Mouse (Mus musculus) ES-E14 (cell line): Measurements from ENCODE around the gene Nhs. TPM values are rescaled to one million over a fixed set of nuclear protein-coding genes. Genes with fewer than 3 reads are reported as not detected.
"Not testable (repeated sequence)": the region's sequence is repeated elsewhere in the genome, so short reads cannot be mapped to it uniquely, and the experiment has no call there.

Experiments
- DNase-seq: peaks from one replicate; pipeline ENCODE4 v3.0.0-alpha.2; 2013; ENCODE audit warnings: low read depth, low spot score
- H3K27ac ChIP-seq: 2 replicates; pipeline ENCODE4 v1.5.1; 2012; ENCODE audit warnings: low read depth, mild to moderate bottlenecking, low read length, moderate library complexity, mixed read lengths; ENCODE audit not compliant: poor library complexity, insufficient read depth, severe bottlenecking
- H3K36me3 ChIP-seq: 2 replicates; pipeline ENCODE4 v1.6.1; 2012; ENCODE audit warnings: mild to moderate bottlenecking, low read length, moderate library complexity, mixed read lengths; ENCODE audit not compliant: control insufficient read depth, poor library complexity, insufficient read depth, severe bottlenecking
- H3K4me1 ChIP-seq, 2 experiments: fragments of 150-350 bp in 1 of 2; sonication (generic) in 1 of 2; 2 replicates each; pipeline ENCODE4 v1.6.1; 2012; ENCODE audit warnings: low read length in 2 of 2, mild to moderate bottlenecking in 1 of 2, mixed read lengths in 1 of 2; ENCODE audit not compliant: control insufficient read depth in 2 of 2, insufficient read depth in 2 of 2, poor library complexity in 1 of 2
- H3K4me3 ChIP-seq, 2 experiments: fragments of 150-350 bp in 1 of 2; sonication (generic) in 1 of 2; 2 replicates each; pipeline ENCODE4 v1.5.1; 2012; ENCODE audit warnings: low read length in 2 of 2, low read depth in 1 of 2, mild to moderate bottlenecking in 1 of 2, mixed read lengths in 1 of 2; ENCODE audit not compliant: insufficient read depth in 1 of 2, poor library complexity in 1 of 2, severe bottlenecking in 1 of 2
- H3K9ac ChIP-seq: 2 replicates; pipeline ENCODE4 v1.6.1; 2012; ENCODE audit warnings: low read depth, mild to moderate bottlenecking, low read length, mixed read lengths; ENCODE audit not compliant: poor library complexity, insufficient read depth, severe bottlenecking
- H3K9me3 ChIP-seq: fragments of 150-350 bp; sonication (generic); 2 replicates; pipeline ENCODE4 v1.6.1; 2012; ENCODE audit warnings: low read depth, mild to moderate bottlenecking, low read length; ENCODE audit not compliant: control insufficient read depth, insufficient read depth
- CHD2 ChIP-seq: IDR thresholded peaks from 2 replicates; pipeline ENCODE4 v1.6.1; 2014; ENCODE audit warnings: mild to moderate bottlenecking, low read depth, low read length, inconsistent platforms
- HCFC1 ChIP-seq: IDR thresholded peaks from 2 replicates; pipeline ENCODE4 v1.6.1; 2012; ENCODE audit warnings: low read length, inconsistent platforms, borderline replicate concordance; ENCODE audit not compliant: insufficient read depth
- MAFK ChIP-seq: IDR thresholded peaks from 2 replicates; pipeline ENCODE4 v1.6.1; 2014; ENCODE audit warnings: mild to moderate bottlenecking, low read depth, low read length, inconsistent platforms; ENCODE audit not compliant: insufficient read depth
- ZC3H11A ChIP-seq: IDR thresholded peaks from 2 replicates; pipeline ENCODE4 v1.6.1; 2012; ENCODE audit warnings: low read depth, mild to moderate bottlenecking, inconsistent platforms, low read length, borderline replicate concordance
- ZNF384 ChIP-seq: IDR thresholded peaks from 2 replicates; pipeline ENCODE4 v1.6.1; 2012; ENCODE audit warnings: low read depth, low read length, inconsistent platforms
- in situ Hi-C, 2 experiments: fragments of 600-800 bp; cut with MboI; formaldehyde crosslinking; loops; one replicate each; pipeline ENCODE4 v1.15.1; 2025; ENCODE audit warnings: low sequenced_read_pairs in 2 of 2, inconsistent platforms in 1 of 2; ENCODE audit not compliant: unreplicated experiment in 2 of 2
- total RNA-seq: library from RNA; depleted of rRNA; stranded (reverse); fragments of 300-350 nt; gene quantifications from 2 replicates; pipeline ENCODE4 v1.2.3, GENCODE M21; 2012

Nhs gene
- total RNA-seq, 1 experiment: 3.2 TPM

DNA sequence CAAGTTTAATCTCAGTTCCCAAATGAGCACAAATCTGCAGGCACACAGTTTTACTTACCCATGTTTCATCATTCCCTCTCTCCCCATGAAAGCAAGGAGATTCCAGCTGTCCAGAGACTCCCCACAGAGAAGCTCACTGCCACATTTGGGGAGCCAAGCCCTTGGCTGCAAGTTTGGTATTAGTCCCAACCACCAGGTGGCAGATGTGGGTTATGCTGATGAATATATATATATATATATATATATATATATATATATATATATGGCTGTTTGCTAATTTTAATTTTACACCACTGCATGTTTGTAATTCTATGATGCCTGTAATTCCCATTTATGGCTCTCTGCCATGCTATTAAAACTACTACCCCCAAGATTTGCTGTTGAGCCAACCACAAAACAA lies 286.0 kb downstream of the Nhs start:
- Histone ChIP-seq H3K36me3 (no peaks in the 10 kb centered on the region), H3K4me1 (no peaks in the 10 kb centered on the region), H3K9me3 (no peaks in the 10 kb centered on the region), H3K9ac (no peak overlapping the region), H3K4me3 (no peak overlapping the region), H3K27ac (no peak overlapping the region)
- in situ Hi-C loops: no loop called here
- TF ChIP-seq ZNF384 (no peak), ZC3H11A (no peak), CHD2 (no peak)
- DNase-seq: no peak

DNA sequence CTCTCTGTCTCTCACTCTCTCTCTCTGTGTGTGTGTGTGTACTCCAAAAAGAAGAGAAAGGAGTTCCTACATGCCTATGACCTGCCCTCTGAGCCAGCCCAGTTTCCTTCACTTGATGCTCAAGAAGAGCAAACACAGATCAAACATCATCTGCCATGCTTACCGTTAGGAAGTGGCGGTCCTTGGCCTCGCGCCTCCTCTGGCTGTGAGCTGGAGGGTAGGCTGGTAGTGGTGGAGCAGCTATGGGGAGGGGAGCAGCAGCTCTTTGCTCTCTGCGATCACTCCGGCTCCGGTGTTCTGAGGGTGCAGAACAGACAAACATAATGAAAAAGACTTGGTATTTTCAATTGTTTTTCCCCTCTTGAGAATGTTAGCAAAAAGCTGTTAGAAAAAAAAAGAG lies 288.2 kb downstream of the Nhs start:
- Histone ChIP-seq H3K9me3 (no peaks in the 10 kb centered on the region), H3K36me3 (no peaks in the 10 kb centered on the region), H3K9ac (no peak overlapping the region), H3K4me1 (no peaks in the 10 kb centered on the region), H3K27ac (no peak overlapping the region), H3K4me3 (no peak overlapping the region)
- no peak for TF ChIP-seq ZC3H11A
- no peak for TF ChIP-seq CHD2
- TF ChIP-seq ZNF384: no peak
- TF ChIP-seq HCFC1: no peak
- TF ChIP-seq MAFK: no peak
- no peak for DNase-seq
- in situ Hi-C loops: no loop called here

DNA sequence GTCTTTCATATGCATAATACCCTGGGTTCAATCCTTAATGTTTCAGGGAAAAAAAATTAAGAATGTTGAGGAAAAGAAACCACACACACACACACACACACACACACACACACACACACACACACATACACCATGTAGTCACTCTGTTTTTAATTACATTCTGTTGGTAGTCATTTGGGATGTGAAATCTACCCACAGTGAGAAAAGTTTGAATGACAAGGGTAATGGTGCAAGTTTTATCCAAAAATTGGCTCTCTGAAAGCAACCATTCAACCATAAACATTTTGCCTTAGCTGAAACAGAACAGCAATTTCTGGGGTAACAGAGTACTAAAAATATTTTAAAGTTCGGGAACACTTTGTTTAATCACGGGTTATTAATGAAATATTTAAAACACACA lies 303.9 kb downstream of the Nhs start:
- H3K4me3 ChIP-seq: no peak overlapping the region
- in situ Hi-C loops: no loop called here
- H3K27ac ChIP-seq: no peak overlapping the region
- no peak for TF ChIP-seq HCFC1
- no peak for TF ChIP-seq ZNF384
- no peak overlapping the region for H3K9ac ChIP-seq
- DNase-seq: no peak
- no peaks in the 10 kb centered on the region for H3K36me3 ChIP-seq
- H3K9me3 ChIP-seq: no peaks in the 10 kb centered on the region
- no peaks in the 10 kb centered on the region for H3K4me1 ChIP-seq

- no peak for DNase-seq
Observed at GRCm38 (mm10) chrX:161853626-161854312, 305.8 kb downstream of the Nhs start.

DNA sequence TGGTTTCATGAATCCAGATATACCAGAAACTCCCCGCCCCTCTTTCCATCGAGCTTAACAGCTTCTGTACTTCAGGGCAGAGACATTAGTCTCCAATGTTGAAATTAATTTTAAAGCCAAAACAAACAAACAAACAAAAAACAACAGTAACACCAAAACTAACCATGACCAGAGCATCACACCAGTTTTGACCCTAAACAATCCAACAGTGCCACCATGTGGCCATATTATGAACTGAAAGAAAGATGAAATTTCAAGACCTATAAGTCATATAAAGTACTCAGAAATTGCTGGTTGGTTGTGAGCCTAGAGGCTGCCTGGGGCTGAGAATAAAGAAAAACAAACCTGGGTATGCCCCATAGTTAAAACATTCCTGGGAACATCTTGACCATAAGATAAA lies 333.3 kb downstream of the Nhs start:
- H3K4me3 ChIP-seq, H3K27ac ChIP-seq, H3K9ac ChIP-seq, H3K36me3 ChIP-seq, H3K9me3 ChIP-seq, H3K4me1 ChIP-seq: not testable (repeated sequence)
- in situ Hi-C loops: loop anchor here in 1 of 2 experiments (10.0 kb wide), 1 partner anchor 431 kb away; no protein-coding TSS in a partner anchor
- peak; percentile 17 for DNase-seq

More at GRCm38 (mm10) chrX:161853626-161854312, 305.8 kb downstream of the Nhs start:
- Histone ChIP-seq H3K4me3 (no peak overlapping the region), H3K9ac (no peak overlapping the region), H3K4me1 (no peaks in the 10 kb centered on the region), H3K36me3 (no peaks in the 10 kb centered on the region), H3K9me3 (no peaks in the 10 kb centered on the region), H3K27ac (no peak overlapping the region)
- TF ChIP-seq ZNF384 (no peak), HCFC1 (no peak)
- in situ Hi-C loops: no loop called here
